ENCODE assay signal across 8 mouse cellular contexts in genomic region chr17:84044472-84044936, GRCm38 (mm10).
DNase-seq lines count a peak whose midpoint lies in the region; ATAC-seq lines count a peak whose summit lies in the region.

No protein-coding gene starts in this region.

- no peaks in the 10 kb centered on the region for H3K36me3 ChIP-seq in hindbrain, embryonic 10.5 days
- H3K36me3 ChIP-seq in hindbrain, embryonic 14.5 days (replicated peaks; ENCODE audit: control insufficient read depth, insufficient read depth) = no peaks in the 10 kb centered on the region
- no peaks in the 10 kb centered on the region for H3K36me3 ChIP-seq in heart, embryonic 10.5 days

- no peak overlapping the region for H3K4me2 ChIP-seq in hindbrain, embryonic 14.5 days (replicated peaks)

- H3K27ac ChIP-seq in hindbrain, embryonic 10.5 days = peak overlapping the region; percentile 25
- no peak overlapping the region for H3K27ac ChIP-seq in hindbrain, embryonic 14.5 days
- H3K27ac ChIP-seq in heart, embryonic 10.5 days = peak overlapping the region; percentile 47

- WGBS in hindbrain, embryonic 10.5 days = 53% methylated on average over 5 of the region's 5 CpGs
- WGBS in hindbrain, embryonic 14.5 days = 61% methylated on average over 5 of the region's 5 CpGs
- WGBS in heart, embryonic 10.5 days = 36% methylated on average over 5 of the region's 5 CpGs

- H3K9me3 ChIP-seq in hindbrain, embryonic 10.5 days = peaks cover 12% of the 10 kb centered on the region; the same call in 1 of the 2 replicates
- peaks cover 10% of the 10 kb centered on the region; the same call in 1 of the 2 replicates for H3K9me3 ChIP-seq in hindbrain, embryonic 14.5 days (ENCODE audit: control insufficient read depth, low read length)
- 0 out of 2 replicates have a peak, but pooled peaks cover 9% of the 10 kb centered on the region for H3K9me3 ChIP-seq in heart, embryonic 10.5 days

- DNase-seq in hindbrain, embryonic 10.5 days (ENCODE audit: low spot score) = peak; percentile 47
- no peak for DNase-seq in hindbrain, embryonic 14.5 days (ENCODE audit: low spot score)
- DNase-seq in heart, embryonic 10.5 days (ENCODE audit: low spot score) = peak; percentile 82
- DNase-seq in kidney, postnatal 14 days = peak; percentile 82
- no peak for DNase-seq in frontal cortex, postnatal 25 days (ENCODE audit: low spot score in 2 of 2)
- no peak for DNase-seq in layer of hippocampus, adult 18-20 months (ENCODE audit: low spot score in 2 of 2)

- H3K4me3 ChIP-seq in hindbrain, embryonic 10.5 days = no peak overlapping the region
- H3K4me3 ChIP-seq in hindbrain, embryonic 14.5 days (replicated peaks; ENCODE audit: low read length) = no peak overlapping the region
- H3K4me3 ChIP-seq in heart, embryonic 10.5 days = no peak overlapping the region

- ATAC-seq in hindbrain, embryonic 14.5 days (ENCODE audit: low FRiP score) = no peak
- peak; percentile 45; the same call in 1 of the 2 replicates for ATAC-seq in megakaryocyte-erythroid progenitor cell, adult 5-6 weeks (replicated peaks; ENCODE audit: low FRiP score, low TSS enrichment, poor library complexity, severe bottlenecking)
- no peak for ATAC-seq in erythroblast, adult 5-6 weeks (replicated peaks; ENCODE audit: low FRiP score, poor library complexity, severe bottlenecking)

- H3K9ac ChIP-seq in hindbrain, embryonic 14.5 days = no peak overlapping the region

- no peaks in the 10 kb centered on the region for H3K27me3 ChIP-seq in hindbrain, embryonic 10.5 days (ENCODE audit: insufficient read depth, poor library complexity, severe bottlenecking)
- no peaks in the 10 kb centered on the region for H3K27me3 ChIP-seq in hindbrain, embryonic 14.5 days (ENCODE audit: control insufficient read depth, insufficient read depth, low read length)
- H3K27me3 ChIP-seq in heart, embryonic 10.5 days (ENCODE audit: insufficient read depth, poor library complexity, severe bottlenecking) = no peaks in the 10 kb centered on the region

- peaks cover 20% of the 10 kb centered on the region for H3K4me1 ChIP-seq in hindbrain, embryonic 10.5 days (replicated peaks)
- no peaks in the 10 kb centered on the region for H3K4me1 ChIP-seq in hindbrain, embryonic 14.5 days (replicated peaks; ENCODE audit: control insufficient read depth, insufficient read depth, low read length)
- peaks cover 27% of the 10 kb centered on the region for H3K4me1 ChIP-seq in heart, embryonic 10.5 days

Comparison
In these comparisons a context has a peak if more than half of its experiments do, and no peak if none do; other contexts are left out.
1. DNase-seq: peak in hindbrain, embryonic 10.5 days (single experiment), heart, embryonic 10.5 days (single experiment) and kidney, postnatal 14 days (single experiment); none in hindbrain, embryonic 14.5 days (single experiment), frontal cortex, postnatal 25 days (0 of 2) and layer of hippocampus, adult 18-20 months (0 of 2).